Comparison of ENCODE assay signal across 24 mouse cellular contexts in genomic region chr6:36409016-36409415, GRCm38 (mm10). TPM values are rescaled to one million over a fixed set of nuclear protein-coding genes. Genes with fewer than 3 reads are reported as not detected.
"Had no signal": no experiment of that assay in that cellular context is flagged by ENCODE, and none has a peak within 500 bp of the region (broad histone marks: within the 10 kb centered on the region; RNA-seq: fewer than 3 reads in every experiment).

No protein-coding gene starts in this region.

- H3K4me3 ChIP-seq: embryonic facial prominence, embryonic 10.5 days; embryonic facial prominence, embryonic 12.5 days; embryonic facial prominence, embryonic 13.5 days; embryonic facial prominence, embryonic 15.5 days; erythroblast, embryonic 14.5 days; forebrain, embryonic 10.5 days; forebrain, embryonic 12.5 days; forebrain, embryonic 13.5 days; forebrain, embryonic 15.5 days; gastrocnemius, adult 2 months; heart, adult 2 months; heart, embryonic 10.5 days had no signal

- H3K27ac ChIP-seq: embryonic facial prominence, embryonic 10.5 days; embryonic facial prominence, embryonic 12.5 days; embryonic facial prominence, embryonic 13.5 days; embryonic facial prominence, embryonic 15.5 days; forebrain, embryonic 10.5 days; forebrain, embryonic 12.5 days; forebrain, embryonic 13.5 days; forebrain, embryonic 15.5 days; gastrocnemius, adult 2 months; heart, adult 2 months; heart, embryonic 10.5 days had no signal

- H3K27me3 ChIP-seq: embryonic facial prominence, embryonic 12.5 days; embryonic facial prominence, embryonic 13.5 days; embryonic facial prominence, embryonic 15.5 days; forebrain, embryonic 12.5 days; forebrain, embryonic 13.5 days; forebrain, embryonic 15.5 days had no signal

- H3K4me1 ChIP-seq: embryonic facial prominence, embryonic 10.5 days; embryonic facial prominence, embryonic 12.5 days; embryonic facial prominence, embryonic 13.5 days; embryonic facial prominence, embryonic 15.5 days; forebrain, embryonic 10.5 days; forebrain, embryonic 12.5 days; forebrain, embryonic 13.5 days; forebrain, embryonic 15.5 days had no signal

- DNase-seq: cerebellum, adult 8-10 months; cerebellum, adult 9-10 months; cerebellum, adult 9-11 months; cerebellum, postnatal 25 days; embryo, embryonic 11 days; forebrain, postnatal 0 days; gastrocnemius, adult 2 months; gastrocnemius, postnatal 10 days; gastrocnemius, postnatal 14 days; gastrocnemius, postnatal 25 days; gastrocnemius, postnatal 36 days; heart, adult 11 months; heart, adult 18-20 months; heart, adult 2 months had no signal

RNA-seq across cellular contexts. Expression of gene Chrm2, which starts 21.1 kb away (rescaled TPM):
- polyA plus RNA-seq: erythroblast, embryonic 14.5 days had no signal
